Mouse (Mus musculus): ENCODE measurements around the gene Lmod2.

DNA sequence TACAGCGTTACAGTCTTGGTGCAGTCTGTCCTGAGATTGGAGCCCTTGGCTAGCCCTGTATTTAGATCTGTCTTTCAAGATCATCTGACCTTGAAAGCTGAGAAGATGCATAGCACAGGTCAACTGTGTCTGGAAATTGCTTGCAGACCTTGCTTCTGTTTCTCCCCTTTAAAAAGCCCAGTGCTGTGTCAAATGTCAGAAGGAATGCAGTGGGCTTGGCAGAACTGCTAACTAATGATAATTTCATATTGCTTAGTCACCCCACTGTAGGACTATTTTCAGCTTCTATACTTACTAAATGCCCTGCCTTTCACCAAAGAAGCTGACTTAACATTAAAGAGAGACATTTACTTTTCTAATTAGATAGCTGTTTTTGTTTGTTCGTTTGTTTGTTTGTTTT, 42.1 kb upstream of the Lmod2 start:
- TF ChIP-seq CTCF (IDR thresholded peaks at IDR 0.05; ENCODE audit: low read depth) (no peak), EP300 (IDR thresholded peaks at IDR 0.05; ENCODE audit: low read depth) (no peak)

Measured in liver, embryonic 14.5 days (tissue).